ENCODE assay signal across 8 mouse cellular contexts in the genomic region with DNA sequence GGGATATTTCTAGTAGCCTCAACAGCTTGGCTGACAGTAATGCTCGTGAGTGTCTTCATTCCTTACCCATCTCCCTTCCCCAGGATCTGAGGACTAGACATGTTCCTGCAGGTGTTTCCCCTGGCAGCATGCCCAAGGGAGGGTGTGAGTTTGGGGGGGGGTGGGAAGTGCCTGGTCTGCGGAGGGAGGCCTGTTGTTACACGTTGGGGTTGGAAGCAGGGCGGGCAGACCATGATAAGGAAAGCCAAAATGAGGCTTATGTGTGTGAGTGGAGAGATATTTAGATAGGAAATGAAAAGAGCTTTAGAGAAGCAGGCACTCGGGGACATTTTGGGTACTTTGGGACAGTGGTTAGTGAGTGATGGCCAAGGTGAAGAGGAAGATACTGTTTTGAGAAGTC. TPM values are rescaled to one million over a fixed set of nuclear protein-coding genes. Genes with fewer than 3 reads are reported as not detected.
A peak's percentile ranks its signal among the peaks of the same experiment; 100 is the strongest.
DNase-seq lines count a peak whose midpoint lies in the region; ATAC-seq and TF ChIP-seq lines count a peak whose summit lies in the region.

No protein-coding gene starts in this region.

- no peak overlapping the region for H3K9ac ChIP-seq in heart, postnatal 0 days (replicated peaks; ENCODE audit: low read depth, low read length)
- H3K9ac ChIP-seq in hindbrain, embryonic 13.5 days, result peak overlapping the region; percentile 58
- H3K9ac ChIP-seq in midbrain, embryonic 11.5 days (ENCODE audit: low read length), result peak overlapping the region; percentile 16

- 31% methylated on average over 5 of the region's 5 CpGs for WGBS in heart, postnatal 0 days
- WGBS in hindbrain, embryonic 13.5 days, result 80% methylated on average over 5 of the region's 5 CpGs
- WGBS in midbrain, embryonic 11.5 days, result 83% methylated on average over 5 of the region's 5 CpGs

- no peak for ATAC-seq in heart, postnatal 0 days (ENCODE audit: insufficient read depth, low read depth)
- ATAC-seq in hindbrain, embryonic 13.5 days (ENCODE audit: low FRiP score), result no peak
- ATAC-seq in midbrain, embryonic 11.5 days (ENCODE audit: low FRiP score), result no peak
- no peak for ATAC-seq in monocyte, adult 5-6 weeks (replicated peaks; ENCODE audit: insufficient number of reproducible peaks, low FRiP score, low TSS enrichment, poor library complexity, severe bottlenecking)

- H3K27ac ChIP-seq in heart, postnatal 0 days (ENCODE audit: low read depth), result peak overlapping the region; percentile 27
- H3K27ac ChIP-seq in hindbrain, embryonic 13.5 days, result no peak overlapping the region
- H3K27ac ChIP-seq in midbrain, embryonic 11.5 days (ENCODE audit: low read depth, low read length), result no peak overlapping the region

- peak overlapping the region; percentile 68 for H3K4me2 ChIP-seq in heart, postnatal 0 days (ENCODE audit: low read depth, low read length)
- H3K4me2 ChIP-seq in hindbrain, embryonic 13.5 days, result peak overlapping the region; percentile 74
- H3K4me2 ChIP-seq in midbrain, embryonic 11.5 days, result no peak overlapping the region

- peaks cover 38% of the 10 kb centered on the region for H3K36me3 ChIP-seq in heart, postnatal 0 days (replicated peaks; ENCODE audit: control insufficient read depth, insufficient read depth, low read length)
- peaks cover 49% of the 10 kb centered on the region for H3K36me3 ChIP-seq in hindbrain, embryonic 13.5 days
- peaks cover 27% of the 10 kb centered on the region for H3K36me3 ChIP-seq in midbrain, embryonic 11.5 days (ENCODE audit: control insufficient read depth, insufficient read depth, low read length)

- H3K4me1 ChIP-seq in heart, postnatal 0 days (ENCODE audit: control insufficient read depth, insufficient read depth), result peaks cover 20% of the 10 kb centered on the region; the same call in 1 of the 2 replicates
- peaks cover 41% of the 10 kb centered on the region for H3K4me1 ChIP-seq in hindbrain, embryonic 13.5 days (replicated peaks)
- H3K4me1 ChIP-seq in midbrain, embryonic 11.5 days (ENCODE audit: control insufficient read depth, insufficient read depth, low read length), result peaks cover 15% of the 10 kb centered on the region

- no peaks in the 10 kb centered on the region for H3K27me3 ChIP-seq in heart, postnatal 0 days (ENCODE audit: control insufficient read depth, insufficient read depth, low read length)
- no peaks in the 10 kb centered on the region for H3K27me3 ChIP-seq in hindbrain, embryonic 13.5 days
- H3K27me3 ChIP-seq in midbrain, embryonic 11.5 days (ENCODE audit: control insufficient read depth, insufficient read depth, low read length), result no peaks in the 10 kb centered on the region

- no peak for TF ChIP-seq CTCF in heart, postnatal 0 days (IDR thresholded peaks at IDR 0.05; ENCODE audit: low read depth)

- DNase-seq in heart, postnatal 0 days (ENCODE audit: low spot score), result no peak
- DNase-seq in heart, adult 8-10 months (ENCODE audit: low spot score), result no peak
- DNase-seq in MEL-GATA-1-ER (ENCODE audit: extremely low read depth, low read depth), result peak; percentile 89
- peak; percentile 61 for DNase-seq in midbrain, embryonic 11.5 days (ENCODE audit: low spot score, missing footprints)
- DNase-seq in cerebellum, adult 8-10 months, result no peak
- DNase-seq in cerebellum, adult 18-20 months, result no peak

- H3K9me3 ChIP-seq in heart, postnatal 0 days (replicated peaks; ENCODE audit: control insufficient read depth, low read length), result no peaks in the 10 kb centered on the region
- no peaks in the 10 kb centered on the region for H3K9me3 ChIP-seq in hindbrain, embryonic 13.5 days
- H3K9me3 ChIP-seq in midbrain, embryonic 11.5 days (ENCODE audit: control insufficient read depth, low read length), result no peaks in the 10 kb centered on the region

- TF ChIP-seq EP300 in heart, postnatal 0 days (IDR thresholded peaks at IDR 0.05; ENCODE audit: low read depth), result no peak

- no peak overlapping the region for H3K4me3 ChIP-seq in heart, postnatal 0 days (ENCODE audit: low read depth, low read length)
- H3K4me3 ChIP-seq in hindbrain, embryonic 13.5 days, result peak overlapping the region; percentile 96; the same call in 1 of the 2 replicates
- no peak overlapping the region for H3K4me3 ChIP-seq in midbrain, embryonic 11.5 days (ENCODE audit: low read depth, low read length)

RNA-seq across cellular contexts. Expression of gene Mta2, which starts 2.4 kb away (rescaled TPM):
- 55.1 and 57.9 TPM in 2 replicates for total RNA-seq in heart, postnatal 0 days (2014; rRNA removed; ENCODE audit: low replicate concordance)
- polyA plus RNA-seq in heart, postnatal 0 days (2015; fragmentation: Nextera tagmentation; extraction: Ambion mirVana), result 47.6 and 51.5 TPM in 2 replicates
- total RNA-seq in heart, adult 8-10 months (2022), result 10 to 100 TPM; 28.2 to 33.7 (median 30.4) TPM
- polyA plus RNA-seq in hindbrain, embryonic 13.5 days (2015; fragmentation: Nextera tagmentation; extraction: Ambion mirVana), result 133 and 137 TPM in 2 replicates
- polyA plus RNA-seq in midbrain, embryonic 11.5 days (2014; fragmentation: Nextera tagmentation; extraction: Ambion mirVana), result 50.9 and 56.0 TPM in 2 replicates
- 129 to 201 TPM (median 158 TPM) in 3 replicates for total RNA-seq in monocyte, adult 5-6 weeks (2017)

RNA-seq across cellular contexts. Expression of gene Tut1, which starts 9.6 kb away (rescaled TPM):
- total RNA-seq in heart, postnatal 0 days (2014; rRNA removed; ENCODE audit: low replicate concordance), result 9.8 and 18.0 TPM in 2 replicates
- polyA plus RNA-seq in heart, postnatal 0 days (2015; fragmentation: Nextera tagmentation; extraction: Ambion mirVana), result 8.2 and 10.4 TPM in 2 replicates
- total RNA-seq in heart, adult 8-10 months (2022), result 10 to 100 TPM in 1 of 4 experiments, 1 to 10 TPM in 3; 8.1 to 10.3 (median 8.6) TPM
- polyA plus RNA-seq in hindbrain, embryonic 13.5 days (2015; fragmentation: Nextera tagmentation; extraction: Ambion mirVana), result 29.4 and 31.1 TPM in 2 replicates
- 23.5 and 28.4 TPM in 2 replicates for polyA plus RNA-seq in midbrain, embryonic 11.5 days (2014; fragmentation: Nextera tagmentation; extraction: Ambion mirVana)
- total RNA-seq in monocyte, adult 5-6 weeks (2017), result 14.8 to 16.9 TPM (median 16.7 TPM) in 3 replicates

RNA-seq across cellular contexts. Expression of gene Eml3, which starts 14.7 kb away (rescaled TPM):
- total RNA-seq in heart, postnatal 0 days (2014; rRNA removed; ENCODE audit: low replicate concordance), result 6.7 and 21.0 TPM in 2 replicates
- 9.6 and 10.1 TPM in 2 replicates for polyA plus RNA-seq in heart, postnatal 0 days (2015; fragmentation: Nextera tagmentation; extraction: Ambion mirVana)
- total RNA-seq in heart, adult 8-10 months (2022), result 1 to 10 TPM; 7.2 to 9.1 (median 7.5) TPM
- 9.4 and 11.3 TPM in 2 replicates for polyA plus RNA-seq in hindbrain, embryonic 13.5 days (2015; fragmentation: Nextera tagmentation; extraction: Ambion mirVana)
- 5.8 and 8.2 TPM in 2 replicates for polyA plus RNA-seq in midbrain, embryonic 11.5 days (2014; fragmentation: Nextera tagmentation; extraction: Ambion mirVana)
- 39.3 to 101 TPM (median 62.5 TPM) in 3 replicates for total RNA-seq in monocyte, adult 5-6 weeks (2017)

RNA-seq across cellular contexts. Expression of gene Rom1, which starts 14.9 kb away (rescaled TPM):
- 1.5 and 10.2 TPM in 2 replicates for total RNA-seq in heart, postnatal 0 days (2014; rRNA removed; ENCODE audit: low replicate concordance)
- polyA plus RNA-seq in heart, postnatal 0 days (2015; fragmentation: Nextera tagmentation; extraction: Ambion mirVana), result 3.2 TPM in 2 replicates
- total RNA-seq in heart, adult 8-10 months (2022), result 10 to 100 TPM; 22.0 to 37.5 (median 28.1) TPM
- polyA plus RNA-seq in hindbrain, embryonic 13.5 days (2015; fragmentation: Nextera tagmentation; extraction: Ambion mirVana), result 1.6 and 1.8 TPM in 2 replicates
- polyA plus RNA-seq in midbrain, embryonic 11.5 days (2014; fragmentation: Nextera tagmentation; extraction: Ambion mirVana), result 1.4 and 2.3 TPM in 2 replicates
- total RNA-seq in monocyte, adult 5-6 weeks (2017), result 2.1 to 7.6 TPM (median 3.6 TPM) in 3 replicates

RNA-seq across cellular contexts. Expression of gene Eef1g, which starts 22.8 kb away (rescaled TPM):
- 407 and 439 TPM in 2 replicates for total RNA-seq in heart, postnatal 0 days (2014; rRNA removed; ENCODE audit: low replicate concordance)
- polyA plus RNA-seq in heart, postnatal 0 days (2015; fragmentation: Nextera tagmentation; extraction: Ambion mirVana), result 172 and 173 TPM in 2 replicates
- 100 to 1,000 TPM; 209 to 232 (median 227) TPM for total RNA-seq in heart, adult 8-10 months (2022)
- polyA plus RNA-seq in hindbrain, embryonic 13.5 days (2015; fragmentation: Nextera tagmentation; extraction: Ambion mirVana), result 344 and 348 TPM in 2 replicates
- 435 and 439 TPM in 2 replicates for polyA plus RNA-seq in midbrain, embryonic 11.5 days (2014; fragmentation: Nextera tagmentation; extraction: Ambion mirVana)
- total RNA-seq in monocyte, adult 5-6 weeks (2017), result 313 to 352 TPM (median 341 TPM) in 3 replicates

Comparison
In these comparisons a context has a peak if more than half of its experiments do, and no peak if none do; other contexts are left out.
1. DNase-seq: peak in MEL-GATA-1-ER (single experiment) and midbrain, embryonic 11.5 days (single experiment); none in heart, postnatal 0 days (single experiment), heart, adult 8-10 months (single experiment), cerebellum, adult 8-10 months (single experiment) and cerebellum, adult 18-20 months (0 of 2).